Mouse (Mus musculus) liver, embryonic 14.5 days (tissue): Measurements from ENCODE around the gene Prss54.

Experiments used
- CTCF ChIP-seq: IDR thresholded peaks from 2 replicates; pipeline ENCODE4 v1.5.1; 2016; ENCODE audit warnings: antibody characterized with exemption, low read depth, control low read depth
- EP300 ChIP-seq: IDR thresholded peaks from 2 replicates; pipeline ENCODE4 v1.6.1; 2016; ENCODE audit warnings: antibody characterized with exemption, low read depth

DNA sequence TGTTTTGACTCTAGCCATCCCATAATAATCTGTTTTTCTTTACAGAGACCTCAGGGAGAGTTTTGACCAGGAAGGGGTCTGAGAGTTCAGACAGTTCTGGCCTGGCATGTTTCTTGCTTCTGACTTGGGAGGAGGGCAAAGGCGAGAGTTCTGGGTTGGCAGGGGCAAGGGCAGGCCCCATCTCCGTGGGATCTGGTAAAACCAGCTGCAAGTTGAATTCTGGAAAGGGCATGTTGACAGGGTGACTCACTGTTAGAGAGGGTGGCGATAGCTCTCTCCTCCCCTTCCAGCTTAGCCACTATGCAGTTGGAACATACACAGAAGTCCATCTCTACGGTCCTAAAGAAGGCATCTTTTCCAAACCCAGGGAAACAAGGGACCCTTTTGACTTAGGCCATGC, 62.9 kb downstream of the Prss54 start:
- TF ChIP-seq CTCF, result no peak
- no peak for TF ChIP-seq EP300
